8 mouse cellular contexts compared by ENCODE assay signal in genomic region chr11:60176975-60177657, GRCm38 (mm10). TPM values are rescaled to one million over a fixed set of nuclear protein-coding genes. Genes with fewer than 3 reads are reported as not detected.
DNase-seq lines count a peak whose midpoint lies in the region; ATAC-seq and TF ChIP-seq lines count a peak whose summit lies in the region.

No protein-coding gene starts in this region.

- ATAC-seq in limb, embryonic 14.5 days (ENCODE audit: low FRiP score, low read depth): peak; percentile 36
- ATAC-seq in neural tube, embryonic 12.5 days (ENCODE audit: low FRiP score, low read depth): peak; percentile 51

- peaks cover 70% of the 10 kb centered on the region for H3K4me1 ChIP-seq in limb, embryonic 14.5 days (ENCODE audit: control insufficient read depth, insufficient read depth, low read length)
- peaks cover 88% of the 10 kb centered on the region for H3K4me1 ChIP-seq in neural tube, embryonic 12.5 days

- peak overlapping the region; percentile 100 for H3K4me2 ChIP-seq in limb, embryonic 14.5 days (replicated peaks; ENCODE audit: low read depth, low read length, severe bottlenecking)
- peak overlapping the region; percentile 91 for H3K4me2 ChIP-seq in neural tube, embryonic 12.5 days (replicated peaks)

- no peak for TF ChIP-seq POLR2A in limb, embryonic 14.5 days (IDR thresholded peaks at IDR 0.05; ENCODE audit: borderline replicate concordance, extremely low read depth, insufficient read depth, insufficient read length)

- peak overlapping the region; percentile 66 for H3K9ac ChIP-seq in limb, embryonic 14.5 days (ENCODE audit: low read depth, low read length, severe bottlenecking)
- H3K9ac ChIP-seq in neural tube, embryonic 12.5 days: peak overlapping the region; percentile 78

- peak; percentile 56 for DNase-seq in gastrocnemius, adult 2 months
- no peak for DNase-seq in gastrocnemius, postnatal 4 days (ENCODE audit: low spot score in 2 of 2)
- peak; percentile 62 to 70 for DNase-seq in cerebellum, postnatal 25 days
- DNase-seq in heart, adult 9 months (ENCODE audit: low spot score in 2 of 2): peak; percentile 49 to 52
- DNase-seq in kidney, adult 9 months: peak; percentile 38
- DNase-seq in limb, embryonic 14.5 days (ENCODE audit: low spot score): peak; percentile 85
- DNase-seq in T-cell, adult 2 months (ENCODE audit: low spot score): no peak

- H3K27me3 ChIP-seq in limb, embryonic 14.5 days (ENCODE audit: control insufficient read depth, insufficient read depth, low read length): no peaks in the 10 kb centered on the region
- H3K27me3 ChIP-seq in neural tube, embryonic 12.5 days (replicated peaks): no peaks in the 10 kb centered on the region

- H3K36me3 ChIP-seq in limb, embryonic 14.5 days (ENCODE audit: control insufficient read depth, insufficient read depth, low read length): no peaks in the 10 kb centered on the region
- H3K36me3 ChIP-seq in neural tube, embryonic 12.5 days: no peaks in the 10 kb centered on the region; the same call in 1 of the 2 replicates

- no peaks in the 10 kb centered on the region for H3K9me3 ChIP-seq in limb, embryonic 14.5 days (ENCODE audit: control insufficient read depth, low read length)
- no peaks in the 10 kb centered on the region for H3K9me3 ChIP-seq in neural tube, embryonic 12.5 days

- H3K27ac ChIP-seq in gastrocnemius, adult 2 months: peak overlapping the region; percentile 93
- H3K27ac ChIP-seq in limb, embryonic 14.5 days (replicated peaks; ENCODE audit: low read depth, low read length): peak overlapping the region; percentile 72
- H3K27ac ChIP-seq in neural tube, embryonic 12.5 days: peak overlapping the region; percentile 98

- peak overlapping the region; percentile 86 for H3K4me3 ChIP-seq in gastrocnemius, adult 2 months
- peak overlapping the region; percentile 61 for H3K4me3 ChIP-seq in limb, embryonic 14.5 days (replicated peaks; ENCODE audit: low read length)
- H3K4me3 ChIP-seq in neural tube, embryonic 12.5 days: peak overlapping the region; percentile 57

- WGBS in limb, embryonic 14.5 days: under 1% methylated on average over 42 of the region's 42 CpGs
- under 1% methylated on average over 42 of the region's 42 CpGs for WGBS in neural tube, embryonic 12.5 days

- TF ChIP-seq CTCF in gastrocnemius, adult 2 months (IDR thresholded peaks at IDR 0.05): no peak

- intact Hi-C loops in gastrocnemius, adult 2 months (cut with DNase I): no loop called here

RNA-seq across cellular contexts. Expression of gene Srebf1, which starts 45.3 kb away (rescaled TPM):
- total RNA-seq in gastrocnemius, adult 2 months (2021): 10 to 100 TPM; 27.5 to 43.4 TPM
- 10 to 100 TPM; 48.6 to 53.1 TPM for total RNA-seq in gastrocnemius, postnatal 4 days (2021)
- 96.5 and 147 TPM in 2 replicates for polyA plus RNA-seq in limb, embryonic 14.5 days (2012; rRNA removed)
- 77.1 and 80.7 TPM in 2 replicates for polyA plus RNA-seq in limb, embryonic 14.5 days (2014; fragmentation: Nextera tagmentation; extraction: Ambion mirVana)
- polyA plus RNA-seq in neural tube, embryonic 12.5 days (2016; fragmentation: Nextera tagmentation; extraction: Ambion mirVana): 50.0 and 50.9 TPM in 2 replicates

Comparison
In these comparisons a context has a peak if more than half of its experiments do, and no peak if none do; other contexts are left out.
1. DNase-seq: peak in gastrocnemius, adult 2 months (single experiment), cerebellum, postnatal 25 days (2 of 2), heart, adult 9 months (2 of 2), kidney, adult 9 months (single experiment) and limb, embryonic 14.5 days (single experiment); none in gastrocnemius, postnatal 4 days (0 of 2) and T-cell, adult 2 months (single experiment).
2. Peak in every context shown above with its lines, with median percentiles within 50 percentile points of each other: H3K27ac ChIP-seq and H3K4me3 ChIP-seq.